Comparison of ENCODE assay signal across 9 mouse cellular contexts in the genomic region with DNA sequence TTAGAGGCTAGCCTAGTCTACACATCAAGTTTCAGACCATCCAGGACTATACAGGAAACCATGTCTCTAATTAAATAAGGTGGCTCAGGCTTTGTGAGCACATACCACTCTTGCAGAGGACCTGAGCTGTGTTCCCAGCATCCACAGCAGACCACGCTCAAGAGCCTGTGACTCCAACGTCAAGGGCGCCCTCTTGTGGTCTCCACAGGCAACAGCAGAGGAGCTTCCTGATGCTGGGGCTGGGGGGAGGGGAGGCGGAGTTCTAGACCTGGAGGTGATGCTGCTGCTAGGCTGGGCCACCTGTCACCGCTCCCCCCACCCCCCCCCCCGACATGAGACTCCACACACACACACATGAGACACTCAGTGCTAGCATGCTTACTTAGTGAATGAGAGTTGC. TPM values are rescaled to one million over a fixed set of nuclear protein-coding genes. Genes with fewer than 3 reads are reported as not detected.
DNase-seq lines count a peak whose midpoint lies in the region; ATAC-seq and TF ChIP-seq lines count a peak whose summit lies in the region.
"Had no signal": no experiment of that assay in that cellular context is flagged by ENCODE, and none has a peak within 500 bp of the region (broad histone marks: within the 10 kb centered on the region; RNA-seq: fewer than 3 reads in every experiment).

No protein-coding gene starts in this region.

- TF ChIP-seq EP300 in MEL (IDR thresholded peaks at IDR 0.05; ENCODE audit: low read depth in 1 of 2, low read length in 2 of 2): 0 out of 4 replicates have a peak, but pooled peaks of 1 of the 2 experiments have one; percentile 24

- WGBS in kidney, adult 2 months: 38% methylated on average over 6 of the region's 6 CpGs

- no peaks in the 10 kb centered on the region for H3K36me3 ChIP-seq in kidney, adult 2 months (ENCODE audit: control insufficient read depth, insufficient read depth, low read length)
- H3K36me3 ChIP-seq in MEL (ENCODE audit: control insufficient read depth in 1 of 2, insufficient read depth in 2 of 2, low read length in 2 of 2): peaks cover 0 to 15% of the 10 kb centered on the region in 2 experiments; a peak in 2 of 4 replicates
- no peaks in the 10 kb centered on the region for H3K36me3 ChIP-seq in testis, adult 2 months (ENCODE audit: control insufficient read depth, insufficient read depth, low read length)
- H3K36me3 ChIP-seq: limb, embryonic 15.5 days had no signal

- peaks cover 23% of the 10 kb centered on the region for H3K4me1 ChIP-seq in kidney, adult 2 months (ENCODE audit: control insufficient read depth, insufficient read depth, low read length)
- H3K4me1 ChIP-seq in MEL (ENCODE audit: control insufficient read depth in 1 of 2, insufficient read depth in 2 of 2, low read length in 2 of 2): peaks cover 7 to 14% of the 10 kb centered on the region in 2 experiments; a peak in 3 of 4 replicates
- peaks cover 2% of the 10 kb centered on the region for H3K4me1 ChIP-seq in testis, adult 2 months (ENCODE audit: control insufficient read depth, insufficient read depth, low read length)

- ATAC-seq in erythroid progenitor cell, adult 5-6 weeks (replicated peaks; ENCODE audit: low FRiP score, poor library complexity, severe bottlenecking): 0 out of 2 replicates have a peak, but pooled peaks have one; percentile 53

- DNase-seq in kidney, adult 2 months: peak; percentile 45
- no peak for DNase-seq in kidney, adult 11 months
- DNase-seq in MEL (ENCODE audit: low read depth, low spot score): peak; percentile 90
- DNase-seq in frontal cortex, postnatal 36 days (ENCODE audit: low spot score in 2 of 2): no peak
- DNase-seq in frontal cortex, postnatal 25 days (ENCODE audit: low spot score in 2 of 2): no peak
- no peak for DNase-seq in cerebellum, adult 18-20 months

- H3K27me3 ChIP-seq in kidney, adult 2 months (replicated peaks; ENCODE audit: control insufficient read depth, insufficient read depth, low read length): no peaks in the 10 kb centered on the region
- no peaks in the 10 kb centered on the region for H3K27me3 ChIP-seq in MEL (ENCODE audit: control insufficient read depth in 1 of 2, insufficient read depth in 2 of 2, low read length in 2 of 2)
- H3K27me3 ChIP-seq in testis, adult 2 months (ENCODE audit: control insufficient read depth, insufficient read depth, low read length): no peaks in the 10 kb centered on the region
- H3K27me3 ChIP-seq: limb, embryonic 15.5 days had no signal

- H3K9me3 ChIP-seq in MEL (replicated peaks; ENCODE audit: insufficient read depth, low read length): no peaks in the 10 kb centered on the region
- H3K9me3 ChIP-seq: limb, embryonic 15.5 days had no signal

- TF ChIP-seq RAD21 in MEL (IDR thresholded peaks at IDR 0.05; ENCODE audit: low read depth, low read length): peak; percentile 60

- no peak for TF ChIP-seq POLR2A in kidney, adult 2 months (IDR thresholded peaks at IDR 0.05; ENCODE audit: low read depth, low read length)
- no peak for TF ChIP-seq POLR2A in MEL (IDR thresholded peaks at IDR 0.05; ENCODE audit: control insufficient read depth in 1 of 2, insufficient read depth in 1 of 2, low read depth in 1 of 2, low read length in 2 of 2, poor library complexity in 1 of 2)
- no peak for TF ChIP-seq POLR2A in testis, adult 2 months (IDR thresholded peaks at IDR 0.05; ENCODE audit: control insufficient read depth, low read depth, low read length)

- H3K9ac ChIP-seq in MEL (ENCODE audit: control insufficient read depth, low read depth, low read length, poor library complexity, severe bottlenecking): peak overlapping the region; percentile 67; the same call in 1 of the 2 replicates
- H3K9ac ChIP-seq: limb, embryonic 15.5 days had no signal

- H3K4me3 ChIP-seq in kidney, adult 2 months (ENCODE audit: insufficient read depth, low read depth, low read length): no peak overlapping the region
- H3K4me3 ChIP-seq in MEL (ENCODE audit: control insufficient read depth in 1 of 2, insufficient read depth in 1 of 2, low read depth in 2 of 2, low read length in 2 of 2): no peak overlapping the region
- H3K4me3 ChIP-seq in testis, adult 2 months (ENCODE audit: control insufficient read depth, low read depth, low read length): no peak overlapping the region
- H3K4me3 ChIP-seq: limb, embryonic 15.5 days had no signal

- TF ChIP-seq CTCF in kidney, adult 2 months (conservative IDR thresholded peaks at IDR 0.05; ENCODE audit: insufficient read depth, insufficient read length, low read depth, low read length): peak; percentile 58
- TF ChIP-seq CTCF in MEL (IDR thresholded peaks at IDR 0.05 in 2 of 3, conservative IDR thresholded peaks at IDR 0.05 in 1 of 3; ENCODE audit: control insufficient read depth in 1 of 3, insufficient read depth in 1 of 3, low read depth in 2 of 3, low read length in 3 of 3, poor library complexity in 1 of 3, severe bottlenecking in 1 of 3): peak; percentile 89 to 98 (median 93)
- peak; percentile 97 for TF ChIP-seq CTCF in testis, adult 2 months (IDR thresholded peaks at IDR 0.05; ENCODE audit: control insufficient read depth, insufficient read depth, insufficient replicate concordance, low read depth, low read length)

- H3K79me2 ChIP-seq in MEL (ENCODE audit: control insufficient read depth, insufficient read depth, low read length, poor library complexity): no peaks in the 10 kb centered on the region

- no peak overlapping the region for H3K27ac ChIP-seq in kidney, adult 2 months (ENCODE audit: insufficient read depth, low read depth, low read length)
- H3K27ac ChIP-seq in MEL (ENCODE audit: control insufficient read depth, low read depth, low read length): peak overlapping the region; percentile 91
- H3K27ac ChIP-seq in testis, adult 2 months (ENCODE audit: control insufficient read depth, insufficient read depth, low read depth, low read length): no peak overlapping the region
- H3K27ac ChIP-seq: limb, embryonic 15.5 days had no signal

TF ChIP-seq in MEL, 35 proteins besides CTCF, POLR2A, EP300 and RAD21 (continues in another document):
- no peak for TF ChIP-seq MYB (IDR thresholded peaks at IDR 0.05; ENCODE audit: low read depth, low read length)
- TF ChIP-seq SMC3 (IDR thresholded peaks at IDR 0.05; ENCODE audit: low read depth, low read length): peak; percentile 71
- TF ChIP-seq HCFC1 (IDR thresholded peaks at IDR 0.05; ENCODE audit: low read depth, low read length): peak; percentile 40; the same call in 1 of the 2 replicates
- TF ChIP-seq GABPA (IDR thresholded peaks at IDR 0.05; ENCODE audit: low read depth, low read length): no peak
- TF ChIP-seq MAX (IDR thresholded peaks at IDR 0.05; ENCODE audit: low read length): no peak
- TF ChIP-seq JUND (IDR thresholded peaks at IDR 0.05; ENCODE audit: low read depth, low read length): no peak
- 0 out of 2 replicates have a peak, but pooled peaks have one; percentile 40 for TF ChIP-seq ELF1 (IDR thresholded peaks at IDR 0.05; ENCODE audit: low read depth, low read length)
- no peak for TF ChIP-seq ZNF384 (IDR thresholded peaks at IDR 0.05; ENCODE audit: low read depth, low read length)
- no peak for TF ChIP-seq USF1 (IDR thresholded peaks at IDR 0.05; ENCODE audit: low read depth, low read length)
- no peak for TF ChIP-seq RCOR1 (IDR thresholded peaks at IDR 0.05; ENCODE audit: low read depth, low read length)

RNA-seq across cellular contexts. Expression of gene Baiap2l2, which starts 5.1 kb away (rescaled TPM):
- 113 and 170 TPM in 2 replicates for polyA plus RNA-seq in kidney, adult 2 months (2012; rRNA removed)
- total RNA-seq in MEL (2012; rRNA removed): 1.1 TPM in 1 of 2 replicates, not detected in the other
- polyA plus RNA-seq in MEL (2012; ENCODE audit: insufficient read depth in 1 of 2, insufficient read length in 2 of 2, low read depth in 1 of 2, low replicate concordance in 2 of 2, missing spikeins in 1 of 2): under 1 TPM in 1 of 2 experiments, not detected in 1; 0.60 TPM
- total RNA-seq in erythroid progenitor cell, adult 5-6 weeks (2015; ENCODE audit: low replicate concordance): not detected in 2 replicates
- not detected in 2 replicates for total RNA-seq in erythroid progenitor cell, adult 5-6 weeks (2017; ENCODE audit: low replicate concordance)
- 0.67 and 0.94 TPM in 2 replicates for polyA plus RNA-seq in testis, adult 2 months (2012; rRNA removed)

RNA-seq across cellular contexts. Expression of gene Slc16a8, which starts 25.6 kb away (rescaled TPM):
- polyA plus RNA-seq in kidney, adult 2 months (2012; rRNA removed): 0.23 and 0.49 TPM in 2 replicates
- total RNA-seq in MEL (2012; rRNA removed): 0.15 TPM in 1 of 2 replicates, not detected in the other
- under 1 TPM in 1 of 2 experiments, not detected in 1; 0.47 TPM for polyA plus RNA-seq in MEL (2012; ENCODE audit: insufficient read depth in 1 of 2, insufficient read length in 2 of 2, low read depth in 1 of 2, low replicate concordance in 2 of 2, missing spikeins in 1 of 2)
- total RNA-seq in erythroid progenitor cell, adult 5-6 weeks (2015; ENCODE audit: low replicate concordance): not detected in 2 replicates
- total RNA-seq in erythroid progenitor cell, adult 5-6 weeks (2017; ENCODE audit: low replicate concordance): not detected in 2 replicates
- not detected in 2 replicates for polyA plus RNA-seq in testis, adult 2 months (2012; rRNA removed)

RNA-seq across cellular contexts. Expression of gene Pla2g6, which starts 48.0 kb away (rescaled TPM):
- 24.6 and 28.7 TPM in 2 replicates for polyA plus RNA-seq in kidney, adult 2 months (2012; rRNA removed)
- total RNA-seq in MEL (2012; rRNA removed): 11.8 and 12.0 TPM in 2 replicates
- 10 to 100 TPM in 1 of 2 experiments, not detected in 1; 24.7 TPM for polyA plus RNA-seq in MEL (2012; ENCODE audit: insufficient read depth in 1 of 2, insufficient read length in 2 of 2, low read depth in 1 of 2, low replicate concordance in 2 of 2, missing spikeins in 1 of 2)
- total RNA-seq in erythroid progenitor cell, adult 5-6 weeks (2015; ENCODE audit: low replicate concordance): 3.8 and 4.3 TPM in 2 replicates
- total RNA-seq in erythroid progenitor cell, adult 5-6 weeks (2017; ENCODE audit: low replicate concordance): 2.1 and 7.5 TPM in 2 replicates
- 303 and 357 TPM in 2 replicates for polyA plus RNA-seq in testis, adult 2 months (2012; rRNA removed)

RNA-seq across cellular contexts. Expression of gene Gm49486, which starts 51.0 kb away (rescaled TPM):
- polyA plus RNA-seq in kidney, adult 2 months (2012; rRNA removed): 0.04 and 0.11 TPM in 2 replicates
- total RNA-seq in MEL (2012; rRNA removed): 0.12 and 0.16 TPM in 2 replicates
- polyA plus RNA-seq in MEL (2012; ENCODE audit: insufficient read depth in 1 of 2, insufficient read length in 2 of 2, low read depth in 1 of 2, low replicate concordance in 2 of 2, missing spikeins in 1 of 2): under 1 TPM in 1 of 2 experiments, not detected in 1; 0.46 TPM
- total RNA-seq in erythroid progenitor cell, adult 5-6 weeks (2015; ENCODE audit: low replicate concordance): not detected in 2 replicates
- not detected in 2 replicates for total RNA-seq in erythroid progenitor cell, adult 5-6 weeks (2017; ENCODE audit: low replicate concordance)
- polyA plus RNA-seq in testis, adult 2 months (2012; rRNA removed): 0.10 and 0.28 TPM in 2 replicates

RNA-seq across cellular contexts. Expression of gene Pick1, which starts 51.2 kb away (rescaled TPM):
- polyA plus RNA-seq in kidney, adult 2 months (2012; rRNA removed): 29.8 and 31.4 TPM in 2 replicates
- 17.6 and 20.8 TPM in 2 replicates for total RNA-seq in MEL (2012; rRNA removed)
- 10 to 100 TPM in 1 of 2 experiments, not detected in 1; 24.3 TPM for polyA plus RNA-seq in MEL (2012; ENCODE audit: insufficient read depth in 1 of 2, insufficient read length in 2 of 2, low read depth in 1 of 2, low replicate concordance in 2 of 2, missing spikeins in 1 of 2)
- total RNA-seq in erythroid progenitor cell, adult 5-6 weeks (2015; ENCODE audit: low replicate concordance): 2.9 and 3.4 TPM in 2 replicates
- 1.9 TPM in 1 of 2 replicates, not detected in the other for total RNA-seq in erythroid progenitor cell, adult 5-6 weeks (2017; ENCODE audit: low replicate concordance)
- 76.8 and 78.4 TPM in 2 replicates for polyA plus RNA-seq in testis, adult 2 months (2012; rRNA removed)

Comparison
In these comparisons a context has a peak if more than half of its experiments do, and no peak if none do; other contexts are left out.
1. DNase-seq: peak in kidney, adult 2 months (single experiment) and MEL (single experiment); none in kidney, adult 11 months (single experiment), frontal cortex, postnatal 36 days (0 of 2), frontal cortex, postnatal 25 days (0 of 2) and cerebellum, adult 18-20 months (0 of 2).
2. RNA of gene Baiap2l2, which starts 5.1 kb away (polyA plus RNA-seq): 113 to 170 TPM in kidney, adult 2 months; 0.67 to 0.94 TPM in testis, adult 2 months and 0.60 TPM in MEL; every median in the first group is over 10 times any median in the second.
3. RNA of gene Pla2g6, which starts 48.0 kb away (polyA plus RNA-seq): 303 to 357 TPM in testis, adult 2 months; 24.7 TPM in MEL and 24.6 to 28.7 TPM in kidney, adult 2 months; every median in the first group is over 10 times any median in the second.
4. Peak in every context shown above with its lines, with median percentiles within 50 percentile points of each other: CTCF ChIP-seq.